Mouse (Mus musculus) kidney, postnatal 4 days (tissue): ENCODE measurements around the gene Sec14l5.
"Not testable (repeated sequence)": the region's sequence is repeated elsewhere in the genome, so short reads cannot be mapped to it uniquely, and the experiment has no call there.

Experiments used
- DNase-seq, 2 experiments: peaks; one replicate each; pipeline ENCODE4 v3.0.0; 2021; ENCODE audit warnings: mixed read lengths in 2 of 2

Gene Sec14l5

DNA sequence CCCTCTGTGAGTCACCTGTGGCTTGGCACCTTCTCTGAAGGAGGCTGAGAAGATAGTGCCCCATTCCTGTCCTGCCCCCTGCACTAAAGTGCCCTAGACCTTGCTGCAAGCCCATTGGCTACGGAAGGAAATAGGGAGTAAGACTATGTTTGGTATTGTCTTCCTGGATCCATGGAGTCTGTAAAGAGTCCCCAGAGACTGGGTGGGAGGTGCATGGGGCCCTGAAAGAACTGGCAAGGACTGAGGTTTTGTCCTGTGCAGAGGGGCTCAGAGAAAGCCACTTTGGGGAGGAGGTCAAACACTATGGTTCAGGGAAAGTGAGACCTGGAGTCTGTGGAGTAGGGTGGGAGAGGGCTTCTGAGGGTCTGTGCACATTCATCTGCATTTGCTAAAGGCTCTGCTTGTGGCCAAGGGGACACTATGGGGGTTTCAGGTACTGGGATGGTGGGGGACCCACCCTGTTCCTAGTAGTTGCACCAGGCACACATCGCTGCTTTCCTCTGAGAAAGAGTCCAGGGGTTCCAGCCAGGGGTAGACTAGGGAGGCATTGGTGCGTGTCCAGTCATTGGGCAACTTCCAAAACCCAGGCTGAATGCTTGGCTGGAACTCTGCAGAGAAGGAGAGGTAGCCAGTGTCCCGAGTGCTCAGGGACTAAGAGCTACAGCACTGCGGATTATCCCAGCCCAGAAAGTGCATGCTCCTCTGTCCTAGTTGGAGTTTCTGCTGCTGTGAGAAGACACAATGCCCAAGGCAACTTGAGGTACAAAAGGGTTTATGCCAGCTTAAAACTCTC is 70.6 kb downstream of the Sec14l5 start:
- DNase-seq = peak; percentile 24 to 28

DNA sequence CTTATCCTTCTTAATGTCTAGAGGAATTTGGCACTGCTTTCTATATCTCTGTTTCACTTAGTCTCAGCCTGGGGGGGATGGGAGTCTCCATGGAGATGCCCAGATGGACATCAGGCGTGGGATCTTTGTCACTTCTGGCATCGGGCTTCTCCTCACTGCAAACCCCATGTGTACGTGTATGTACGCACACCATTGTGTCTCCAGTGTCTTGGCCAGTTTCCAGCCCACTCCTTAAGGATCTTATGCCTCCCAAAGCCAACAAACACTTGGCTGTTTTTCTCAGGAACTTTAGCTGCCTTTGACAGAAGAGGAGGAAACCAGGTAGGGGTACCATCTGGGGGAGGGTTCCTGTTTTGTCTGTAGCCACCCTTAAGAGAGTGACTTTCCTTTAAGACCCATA is 74.5 kb downstream of the Sec14l5 start:
- no peak for DNase-seq

- DNase-seq = peak in 1 of 2 experiments; percentile 34
These were observed 75.2 kb downstream of the Sec14l5 start, which contains the start of gene AU021092 for GRCm38 (mm10) chr16:5222140-5222539. Gene AU021092 (minus strand): TSS chr16:5222299.

DNA sequence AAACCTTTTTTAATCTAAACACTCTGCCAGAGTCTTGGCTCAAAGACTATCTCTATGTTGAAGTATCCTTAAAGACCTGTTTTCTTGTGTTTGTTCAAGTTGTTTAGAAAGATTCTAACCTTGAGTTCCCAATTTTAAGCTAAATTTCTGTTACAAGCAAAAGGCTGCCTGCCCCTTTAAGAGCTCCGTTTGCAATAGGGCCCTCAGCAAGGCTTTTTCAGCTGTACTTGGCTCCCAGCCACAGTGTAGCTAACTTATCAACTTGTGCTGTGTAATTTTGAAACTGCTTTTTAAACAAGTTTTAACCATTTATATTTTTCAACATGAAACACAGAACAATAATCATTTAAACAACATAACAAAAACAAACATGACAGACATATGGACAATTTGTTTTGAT is 79.6 kb downstream of the Sec14l5 start:
- DNase-seq = peak; percentile 24 to 32

- not testable (repeated sequence) for DNase-seq
These were observed 80.6 kb downstream of the Sec14l5 start for GRCm38 (mm10) chr16:5227501-5227900.

DNA sequence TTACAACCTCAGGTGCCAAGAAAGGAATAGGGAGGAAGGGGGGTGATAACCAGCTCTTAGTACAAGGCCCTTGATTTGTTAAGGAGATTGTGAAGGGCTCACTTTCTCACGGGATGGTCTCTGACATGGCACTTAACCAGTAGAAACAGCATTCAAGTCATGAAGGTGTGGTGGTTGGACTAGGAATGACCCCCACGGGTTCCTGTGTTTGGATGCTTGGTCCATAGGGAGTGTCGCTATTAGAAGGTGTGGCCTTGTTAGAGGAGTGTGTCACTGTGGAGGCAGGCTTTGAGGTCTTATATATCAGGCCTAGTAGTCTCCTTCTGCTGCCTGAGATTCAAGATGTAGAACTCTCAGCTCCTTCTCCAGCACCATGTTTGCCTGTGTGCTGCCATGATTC is 81.2 kb downstream of the Sec14l5 start:
- DNase-seq = not testable (repeated sequence)

- no peak for DNase-seq
These were observed 86.1 kb downstream of the Sec14l5 start for GRCm38 (mm10) chr16:5232982-5233381.

DNA sequence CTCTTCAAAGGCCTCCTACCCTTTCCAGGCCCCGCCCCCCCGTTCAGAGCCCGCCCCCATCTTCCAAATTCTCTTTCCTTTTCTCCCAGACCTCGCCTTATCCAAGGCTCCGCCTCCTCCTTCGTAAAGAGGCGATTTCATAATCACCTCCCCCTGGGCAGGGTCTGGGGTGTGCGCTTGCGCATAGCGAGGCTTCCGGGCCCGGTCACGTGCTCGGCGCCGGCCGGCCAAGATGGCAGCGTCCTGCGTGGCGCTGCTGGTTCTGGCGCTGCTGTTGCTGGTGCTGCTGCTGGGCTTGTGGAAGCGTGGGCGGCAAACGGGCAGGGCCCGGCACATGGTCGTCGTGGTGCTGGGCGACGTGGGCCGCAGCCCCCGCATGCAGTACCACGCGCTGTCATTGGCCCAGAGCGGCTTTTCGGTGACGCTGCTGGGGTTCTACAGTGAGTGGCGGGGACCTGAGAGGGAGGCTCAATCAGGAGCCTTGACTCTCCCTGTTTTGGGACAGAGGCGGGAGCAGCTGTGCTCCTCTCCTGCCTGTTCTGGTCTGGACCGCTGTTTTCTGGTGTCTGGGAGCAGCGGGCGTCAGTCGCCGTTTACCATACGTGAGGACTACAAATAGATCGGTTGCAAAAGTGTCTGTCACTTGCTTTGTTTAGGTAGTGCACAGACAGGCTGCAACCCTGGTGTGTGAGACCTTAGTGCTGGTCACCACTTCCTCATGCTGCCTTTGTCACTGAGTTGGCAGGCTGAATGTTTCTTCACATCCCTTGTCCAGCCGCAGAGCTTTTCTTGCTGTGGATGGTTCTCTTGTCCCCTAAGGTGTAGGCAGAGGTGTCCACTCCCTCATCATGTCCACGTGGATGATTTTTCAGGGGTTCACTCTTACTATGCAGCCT is 86.8 kb downstream of the Sec14l5 start, which contains the start of gene Alg1:
Alg1 (plus strand) TSS at position 204 of the 896 bp plus-strand sequence.
- DNase-seq = peak; percentile 94 to 96
